Mouse (Mus musculus) kidney, adult 2 months (tissue): ENCODE results near the gene Myh7.

Source experiments
- CTCF ChIP-seq: fragments of 200-500 bp; conservative IDR thresholded peaks from 2 replicates; pipeline ENCODE4 v1.5.1; 2011; ENCODE audit warnings: low read depth, mild to moderate bottlenecking, control low read depth, low read length, moderate library complexity, mixed read lengths; ENCODE audit not compliant: insufficient read depth, insufficient read length
- POLR2A ChIP-seq: fragments of 200-500 bp; IDR thresholded peaks from one replicate; pipeline ENCODE4 v1.6.1; 2011; ENCODE audit warnings: low read depth, low read length, control low read depth

DNA sequence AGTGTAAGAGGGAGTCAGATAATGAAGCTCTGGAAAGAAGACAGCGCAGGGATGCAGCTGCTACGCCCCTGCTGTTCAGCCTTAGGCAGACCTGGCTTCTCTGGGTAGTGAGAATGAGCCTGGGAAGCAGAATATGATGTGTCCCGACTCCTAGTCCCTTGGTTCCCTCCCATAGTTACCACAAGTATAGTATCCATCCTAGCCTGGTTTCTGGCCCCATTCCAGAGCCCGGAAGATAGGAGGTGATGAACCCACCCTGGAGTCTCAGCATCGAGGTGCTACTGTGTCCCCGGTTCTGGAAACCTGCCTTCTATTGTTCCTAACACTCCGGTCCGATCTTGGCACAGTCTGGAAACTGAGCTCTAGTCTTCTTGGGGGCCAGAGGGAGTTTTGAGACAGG lies 14.0 kb upstream of the Myh7 start:
- TF ChIP-seq CTCF (no peak), POLR2A (no peak)
